Mouse (Mus musculus) T-helper 17 cell (primary cell): ENCODE measurements at regions not wholly inside any gene's neighbourhood (a gene's known extent, or its start where the extent isn't known, plus 50 kb on each side); places are given as distances from the start of the nearest gene placed in this dataset.

Source experiments
- in situ Hi-C, 2 experiments: fragments of 300-600 bp; cut with MboI, MseI; formaldehyde crosslinking; loops; 1 replicate in 1 of 2; 2 replicates in 1 of 2; pipeline ENCODE4 v1.15.1; 2025; ENCODE audit warnings: high pct_unique_total_duplicates in 2 of 2

GRCm38 (mm10) chr2:48716206-48716605 lies 97.7 kb upstream of the Acvr2a start:
- in situ Hi-C loops = no loop called here

DNA sequence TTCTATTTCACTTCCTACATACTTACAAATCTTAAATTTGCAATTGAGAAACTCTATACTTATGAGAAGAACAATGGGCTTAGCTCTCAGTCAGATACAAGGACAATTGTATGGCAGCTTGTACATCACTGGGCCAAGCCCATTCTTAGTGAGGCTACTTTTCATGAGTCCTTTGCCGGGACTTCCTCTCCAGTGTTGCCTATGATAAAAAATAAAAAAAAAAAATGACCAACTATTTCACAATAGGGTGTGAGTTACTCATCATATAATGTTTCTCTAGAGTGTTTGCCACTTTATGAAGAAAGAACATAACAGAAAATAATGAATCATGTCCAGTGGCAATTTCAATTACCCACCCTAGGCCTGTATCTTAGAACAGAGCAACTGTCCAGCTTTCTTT lies 96.1 kb upstream of the Acvr2a start:
- in situ Hi-C loops = no loop called here

DNA sequence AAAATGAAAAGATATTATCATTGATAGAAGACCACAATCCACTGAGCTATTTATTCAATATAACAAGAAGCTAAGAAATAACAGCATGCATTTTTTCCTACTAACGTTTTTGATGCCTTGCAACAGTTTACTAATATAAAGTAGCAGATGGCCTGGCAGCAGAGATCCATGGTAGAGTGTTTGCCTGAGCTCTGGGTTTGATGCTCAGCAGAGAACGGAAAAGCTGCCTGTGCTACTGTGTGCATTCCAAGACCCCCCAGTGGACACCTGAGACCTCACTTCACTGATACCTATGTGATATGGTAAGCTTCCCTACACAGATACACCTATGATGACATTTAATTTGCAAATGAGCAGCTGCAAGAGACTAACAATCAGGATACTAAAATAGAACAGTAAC lies 95.6 kb upstream of the Acvr2a start:
- in situ Hi-C loops = no loop called here

DNA sequence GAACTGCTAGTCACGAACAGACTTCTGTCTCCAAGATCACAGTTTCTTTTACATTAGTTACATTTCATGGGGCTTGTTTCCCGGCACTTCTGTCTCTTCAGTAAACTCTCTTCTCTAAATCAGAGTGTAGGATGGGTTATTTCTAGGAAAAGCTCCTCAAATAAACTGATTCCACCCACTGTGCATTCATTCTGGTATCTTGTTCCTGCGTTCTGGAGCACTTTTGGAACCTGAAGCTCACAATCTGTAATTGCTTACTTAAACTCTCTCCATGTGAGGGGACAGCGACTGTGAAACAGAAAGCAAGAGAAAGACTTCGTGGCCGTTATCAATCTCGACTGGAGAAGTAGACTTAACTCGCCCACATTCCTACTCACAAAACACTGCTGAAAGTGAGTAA lies 83.1 kb upstream of the Acvr2a start:
- in situ Hi-C loops = no loop called here

- in situ Hi-C loops = no loop called here
Measured at GRCm38 (mm10) chr2:48733936-48734335, 80.0 kb upstream of the Acvr2a start.

- in situ Hi-C loops = no loop called here
Measured at GRCm38 (mm10) chr2:48734521-48734920, 79.4 kb upstream of the Acvr2a start.

DNA sequence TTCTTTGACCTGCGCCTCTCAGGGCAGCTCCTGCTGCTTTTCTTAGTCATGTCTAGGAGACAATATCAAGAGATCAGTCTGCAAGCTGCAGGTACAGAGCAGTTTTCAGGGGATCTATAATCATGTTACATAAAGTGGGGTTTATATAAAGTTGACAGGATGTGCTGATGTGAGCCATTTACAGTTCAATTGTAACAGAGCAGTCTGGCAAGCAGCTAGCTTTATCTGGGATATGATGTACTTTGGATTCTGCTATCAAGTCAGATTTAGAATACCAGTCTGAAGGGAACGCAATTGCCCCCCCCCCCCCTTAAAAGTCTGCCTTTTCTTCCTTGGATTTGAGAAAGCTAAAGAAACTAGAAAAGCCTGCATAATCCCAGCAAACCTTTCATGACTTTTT lies 77.6 kb upstream of the Acvr2a start:
- in situ Hi-C loops = no loop called here
